Mouse (Mus musculus) embryo, embryonic 11.5 days (tissue): Measurements from ENCODE around the gene Psme1.

Source experiments
- DNase-seq: peaks from one replicate; pipeline ENCODE4 v3.0.0-alpha.2; 2012; ENCODE audit warnings: low read depth, low spot score

The Psme1 gene

DNA sequence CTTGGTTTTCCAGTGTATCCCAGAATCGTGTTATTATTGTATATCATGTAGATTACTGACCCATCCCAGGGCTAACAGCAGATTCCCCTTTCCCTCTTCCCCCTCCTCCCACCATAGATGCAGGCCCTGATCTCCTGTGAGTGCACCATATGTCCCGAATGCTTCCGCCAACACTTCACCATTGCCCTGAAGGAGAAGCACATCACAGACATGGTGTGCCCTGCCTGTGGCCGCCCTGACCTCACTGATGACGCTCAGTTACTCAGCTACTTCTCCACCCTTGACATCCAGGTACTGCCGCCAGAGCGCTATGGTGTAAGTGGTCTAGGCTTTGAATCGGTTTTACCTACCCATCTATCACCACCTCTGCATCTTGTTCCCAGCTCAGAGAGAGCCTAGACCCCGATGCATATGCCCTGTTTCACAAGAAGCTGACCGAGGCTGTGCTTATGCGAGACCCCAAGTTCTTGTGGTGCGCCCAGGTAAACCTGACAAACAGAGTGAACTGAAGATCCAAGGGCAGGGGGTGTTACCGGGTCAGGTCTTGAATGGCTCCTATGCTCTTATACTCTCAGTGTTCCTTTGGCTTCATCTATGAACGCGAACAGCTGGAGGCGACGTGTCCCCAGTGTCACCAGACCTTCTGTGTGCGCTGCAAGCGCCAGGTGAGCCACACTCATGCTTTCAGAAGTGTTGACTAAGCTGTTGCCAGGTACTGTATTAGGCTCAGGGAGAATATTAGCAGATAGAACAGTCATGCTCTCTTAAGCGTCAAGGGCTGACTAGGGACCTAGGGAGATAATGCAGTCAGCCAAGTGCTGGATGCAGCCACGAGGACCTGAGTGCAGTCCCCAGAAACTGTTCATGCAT lies 20.8 kb downstream of the Psme1 start:
- no peak for DNase-seq

DNA sequence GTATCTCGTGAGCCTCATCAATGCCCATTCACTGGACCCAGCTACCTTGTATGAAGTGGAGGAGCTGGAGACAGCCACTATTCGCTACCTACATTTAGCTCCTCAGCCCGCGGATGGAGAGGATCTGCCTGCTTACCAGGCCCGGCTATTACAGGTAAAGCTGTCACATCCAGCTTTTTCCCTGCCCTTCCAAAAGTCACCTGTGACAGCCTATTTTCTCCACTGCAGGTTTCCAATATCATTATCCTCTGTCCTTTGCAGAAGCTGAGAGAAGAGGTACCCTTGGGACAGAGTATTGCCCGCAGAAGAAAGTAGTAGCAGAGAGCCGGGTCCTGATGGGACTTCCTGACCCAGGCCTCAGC lies 25.3 kb downstream of the Psme1 start, which contains the start of gene Irf9:
Gene Irf9 (plus strand): TSS at position 301 of the 362 bp plus-strand sequence.
- no peak for DNase-seq

DNA sequence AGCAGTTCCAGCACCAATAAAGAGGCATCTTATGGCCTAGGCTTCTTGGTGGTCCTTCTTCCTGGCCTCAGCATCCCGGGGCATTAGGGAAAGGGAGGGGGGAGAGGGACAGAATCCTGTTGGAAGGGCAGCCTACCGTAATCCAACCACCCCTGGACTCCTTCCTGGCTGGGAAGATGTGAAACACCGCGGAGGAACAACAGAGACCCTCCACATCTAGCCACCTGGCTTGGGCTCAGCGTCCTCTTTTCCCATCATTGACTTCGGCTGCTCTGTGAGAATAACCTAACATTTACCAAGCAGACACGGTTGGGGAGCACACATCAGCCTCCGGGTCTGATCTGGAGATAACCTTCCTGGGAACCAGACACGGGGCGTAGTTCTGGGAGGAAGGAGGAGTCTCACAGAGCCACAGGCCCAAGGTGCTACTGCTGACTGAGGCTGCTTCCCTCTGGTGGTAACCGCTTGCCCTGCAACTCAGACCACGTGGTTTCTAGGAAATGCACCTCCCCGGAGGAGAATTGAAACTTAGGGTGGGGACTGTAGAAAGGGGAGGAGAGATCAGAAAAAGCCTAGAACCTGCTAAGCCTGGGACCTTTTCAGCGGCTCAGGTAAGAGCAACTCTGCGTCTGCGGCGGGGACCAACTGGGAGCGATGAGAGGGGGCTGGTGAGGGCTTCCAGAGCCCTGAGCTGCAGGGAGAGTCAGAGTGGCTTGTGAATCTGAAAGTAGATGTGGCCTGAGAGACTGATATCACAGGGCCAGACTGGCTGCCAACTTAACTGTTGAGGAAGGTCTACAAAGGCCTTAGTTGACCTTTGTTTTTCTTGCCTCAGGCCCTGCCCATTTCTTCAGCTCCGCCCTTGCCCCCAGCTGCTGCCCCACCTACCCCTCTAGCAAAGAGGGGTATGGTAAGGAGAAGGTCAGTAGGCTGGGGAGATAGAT lies 26.0 kb downstream of the Psme1 start:
- peak; percentile 76 for DNase-seq

DNA sequence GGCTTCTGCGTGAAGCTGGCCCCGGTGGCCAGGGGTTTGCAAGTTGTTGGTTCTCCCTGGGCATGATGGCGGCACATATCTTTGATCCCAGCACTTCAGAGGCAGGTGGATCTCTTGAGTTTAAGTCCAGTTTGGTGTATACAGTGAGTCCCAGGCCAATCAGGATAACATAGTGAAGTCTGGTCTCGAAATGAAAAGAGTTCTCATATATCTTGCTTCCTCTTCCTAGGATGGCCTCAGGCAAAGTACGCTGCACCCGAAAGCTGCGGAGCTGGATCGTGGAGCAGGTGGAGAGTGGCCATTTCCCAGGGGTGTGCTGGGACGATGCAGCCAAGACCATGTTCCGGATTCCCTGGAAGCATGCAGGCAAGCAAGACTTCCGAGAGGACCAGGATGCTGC lies 26.9 kb downstream of the Psme1 start:
- no peak for DNase-seq

DNA sequence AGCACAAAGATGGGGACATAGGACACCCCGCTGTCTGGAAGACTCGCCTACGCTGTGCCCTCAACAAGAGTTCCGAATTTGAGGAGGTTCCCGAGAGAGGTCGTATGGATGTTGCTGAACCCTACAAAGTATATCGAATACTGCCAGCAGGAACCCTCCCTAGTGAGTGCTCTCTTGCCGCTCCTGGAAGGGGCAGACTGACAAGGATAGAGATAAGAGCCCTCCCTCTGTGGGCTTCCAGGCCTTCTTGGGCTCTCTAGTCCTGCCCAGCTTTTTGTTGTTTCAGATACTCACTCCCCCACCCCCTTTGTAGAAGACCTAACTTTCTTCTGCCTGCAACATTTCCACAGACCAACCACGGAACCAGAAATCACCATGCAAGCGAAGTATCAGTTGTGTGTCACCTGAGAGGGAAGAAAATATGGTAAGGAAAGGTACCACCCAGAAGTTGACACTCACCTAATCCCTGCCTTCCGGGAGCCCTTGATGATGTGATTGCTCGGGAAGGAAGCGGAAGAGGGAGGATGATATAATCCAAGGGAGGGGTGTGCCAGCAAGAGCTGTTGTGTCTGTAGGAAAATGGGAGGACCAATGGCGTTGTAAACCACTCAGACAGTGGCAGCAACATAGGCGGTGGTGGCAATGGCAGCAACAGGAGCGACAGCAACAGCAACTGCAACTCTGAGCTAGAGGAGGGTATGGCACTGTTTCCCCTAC lies 28.0 kb downstream of the Psme1 start:
- no peak for DNase-seq

DNA sequence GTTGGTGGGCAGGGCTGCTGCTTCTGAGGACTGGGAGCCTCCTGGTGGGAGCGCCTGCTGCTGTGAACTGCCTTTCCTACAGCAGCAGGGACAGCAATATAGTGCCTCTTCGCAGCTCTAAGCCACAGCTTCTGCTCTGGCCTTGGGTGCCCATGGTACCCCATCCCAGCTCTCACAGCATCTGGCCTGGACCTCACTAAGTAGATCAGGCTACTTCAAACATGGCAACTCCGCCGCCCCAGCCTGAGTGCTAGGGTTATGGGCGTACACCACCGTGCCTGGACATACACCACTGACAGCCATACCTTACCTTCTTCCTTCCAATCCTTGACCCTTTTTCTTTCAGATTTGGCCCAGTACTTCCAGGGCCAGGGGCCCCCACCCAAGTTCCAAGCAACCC lies 30.4 kb downstream of the Psme1 start:
- no peak for DNase-seq

DNA sequence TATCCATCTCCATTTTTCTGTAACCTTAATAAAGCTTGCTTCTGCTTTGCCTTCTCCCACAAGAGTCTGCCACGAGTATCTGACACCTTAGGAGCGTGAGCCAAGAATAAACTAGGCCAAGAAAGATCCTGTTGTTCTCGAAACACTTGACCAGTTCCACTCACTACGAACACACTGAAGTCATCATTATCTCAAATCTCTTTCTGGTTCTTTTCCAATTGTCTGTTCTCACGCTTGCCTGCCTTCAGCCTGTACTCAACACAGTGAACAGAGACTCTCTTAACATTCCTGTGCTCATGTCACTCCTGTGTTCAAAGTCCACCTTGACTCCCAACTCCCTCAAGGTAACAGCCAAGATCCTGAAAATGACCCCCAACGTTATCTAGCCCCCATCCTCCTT lies 35.4 kb downstream of the Psme1 start:
- DNase-seq, result no peak

DNA sequence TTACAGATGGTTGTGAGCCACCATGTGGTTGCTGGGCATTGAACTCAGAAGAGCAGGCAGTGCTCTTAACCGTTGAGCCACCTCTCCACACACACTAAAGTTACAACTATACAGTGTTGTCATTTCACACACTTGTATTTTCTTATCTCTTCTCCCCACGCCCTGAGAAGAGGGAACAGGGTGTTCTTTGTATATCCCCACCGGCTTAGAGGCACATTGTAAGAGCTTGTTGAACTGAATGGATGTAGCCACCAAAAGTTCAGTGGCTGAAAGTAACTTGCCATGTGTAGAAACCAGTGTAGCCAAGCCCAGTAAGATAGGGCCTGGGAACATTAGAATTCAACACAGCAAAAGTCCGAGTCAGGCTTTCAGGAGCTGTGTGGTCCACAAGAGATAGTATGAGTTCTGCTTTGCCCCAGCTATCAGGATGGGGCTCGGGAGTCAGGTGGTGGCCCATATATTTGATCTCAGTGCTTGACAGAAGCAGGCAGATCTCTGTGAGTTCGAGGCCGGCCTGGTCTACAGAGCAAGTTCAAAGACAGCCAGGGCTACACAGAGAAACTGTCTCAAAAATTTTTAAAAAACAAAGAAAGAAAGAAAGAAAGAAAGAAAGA lies 36.7 kb downstream of the Psme1 start:
- no peak for DNase-seq

DNA sequence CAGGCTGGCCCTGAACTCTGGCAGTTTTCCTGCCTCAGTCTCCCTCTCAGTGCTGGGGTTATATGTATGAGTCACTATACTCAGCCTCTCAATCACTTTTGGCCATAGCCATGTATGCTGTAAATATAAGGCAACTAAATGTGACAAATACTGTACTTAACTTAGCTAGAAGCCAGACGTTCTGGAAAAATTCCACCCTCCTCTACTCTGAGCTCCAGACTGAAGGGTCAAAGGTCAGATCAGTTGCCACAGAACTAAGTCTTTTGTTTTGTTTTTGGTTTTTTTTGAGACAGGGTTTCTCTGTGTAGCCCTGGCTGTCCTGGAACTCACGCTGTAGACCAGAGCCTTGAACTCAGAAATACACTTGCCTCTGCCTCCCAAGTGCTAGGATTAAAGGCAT lies 38.0 kb downstream of the Psme1 start:
- no peak for DNase-seq

DNA sequence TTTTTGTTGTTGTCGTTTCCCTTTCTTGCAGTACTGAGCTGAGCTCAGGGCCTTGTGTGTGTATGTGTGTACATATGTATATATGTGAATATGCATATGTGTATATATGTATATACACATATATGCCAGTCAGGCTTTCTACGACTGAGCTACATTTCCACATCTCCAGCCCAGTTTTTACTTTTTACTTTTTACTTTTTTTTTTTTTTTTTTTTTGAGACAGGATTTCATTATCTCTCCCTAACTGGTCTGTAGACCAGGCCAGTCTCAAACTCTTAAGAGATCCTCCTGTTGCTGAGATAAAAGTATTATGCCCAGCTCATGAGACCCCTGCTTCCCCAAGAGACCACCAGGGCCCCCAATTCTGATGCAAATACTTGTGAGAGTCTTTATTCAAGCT lies 38.9 kb downstream of the Psme1 start:
- DNase-seq, result no peak

DNA sequence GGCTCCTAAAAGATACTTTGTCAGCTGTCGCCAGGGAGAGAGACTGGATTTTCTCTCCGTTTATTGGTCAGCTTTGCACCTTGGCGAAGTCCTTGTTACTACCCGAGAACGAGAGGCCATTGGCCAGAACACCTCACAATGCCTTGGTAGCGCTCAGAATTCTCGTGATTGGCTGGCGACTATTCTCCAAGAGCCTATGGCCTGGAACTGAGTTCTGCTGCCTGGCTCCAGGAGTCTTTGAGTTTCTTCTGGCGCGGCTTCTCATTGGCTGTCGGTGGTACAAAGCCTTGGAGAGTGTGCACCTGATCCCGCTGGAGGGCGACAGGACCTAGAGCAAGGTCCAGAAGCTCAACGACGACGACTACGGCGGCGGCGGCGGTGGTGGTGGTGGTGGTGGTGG lies 39.9 kb downstream of the Psme1 start, which contains the start of gene Rec8:
Gene Rec8 (plus strand): TSS at position 216 of the 400 bp plus-strand sequence.
- no peak for DNase-seq

DNA sequence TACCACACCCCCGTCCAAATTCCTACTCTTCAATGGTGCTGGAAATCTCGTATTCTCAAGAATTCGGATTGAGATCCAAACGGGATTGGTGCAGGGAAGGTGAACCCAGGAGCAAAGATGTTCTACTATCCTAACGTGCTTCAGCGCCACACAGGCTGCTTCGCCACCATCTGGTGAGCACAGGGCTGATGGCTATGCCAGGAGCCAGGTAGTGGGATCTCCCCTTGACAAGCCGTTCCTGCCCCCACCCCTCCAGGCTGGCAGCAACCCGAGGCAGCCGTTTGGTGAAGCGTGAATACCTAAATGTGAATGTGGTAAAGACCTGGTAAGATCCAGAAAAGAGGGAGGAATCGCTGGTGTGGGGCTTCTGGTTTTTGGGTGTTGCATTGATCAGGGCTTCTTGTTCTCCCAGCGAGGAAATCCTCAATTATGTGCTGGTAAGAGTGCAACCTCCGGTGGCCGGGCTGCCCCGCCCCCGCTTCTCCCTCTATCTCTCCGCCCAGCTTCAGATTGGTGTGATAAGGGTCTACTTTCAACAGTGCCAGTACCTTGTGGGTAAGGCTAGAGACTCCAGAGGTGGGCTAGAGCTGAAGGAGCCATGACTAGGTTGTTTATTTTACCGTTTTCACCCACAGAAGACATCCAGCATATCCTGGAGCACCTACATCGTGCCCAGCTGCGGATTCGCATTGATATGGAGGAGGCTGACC lies 40.7 kb downstream of the Psme1 start:
- no peak for DNase-seq

DNA sequence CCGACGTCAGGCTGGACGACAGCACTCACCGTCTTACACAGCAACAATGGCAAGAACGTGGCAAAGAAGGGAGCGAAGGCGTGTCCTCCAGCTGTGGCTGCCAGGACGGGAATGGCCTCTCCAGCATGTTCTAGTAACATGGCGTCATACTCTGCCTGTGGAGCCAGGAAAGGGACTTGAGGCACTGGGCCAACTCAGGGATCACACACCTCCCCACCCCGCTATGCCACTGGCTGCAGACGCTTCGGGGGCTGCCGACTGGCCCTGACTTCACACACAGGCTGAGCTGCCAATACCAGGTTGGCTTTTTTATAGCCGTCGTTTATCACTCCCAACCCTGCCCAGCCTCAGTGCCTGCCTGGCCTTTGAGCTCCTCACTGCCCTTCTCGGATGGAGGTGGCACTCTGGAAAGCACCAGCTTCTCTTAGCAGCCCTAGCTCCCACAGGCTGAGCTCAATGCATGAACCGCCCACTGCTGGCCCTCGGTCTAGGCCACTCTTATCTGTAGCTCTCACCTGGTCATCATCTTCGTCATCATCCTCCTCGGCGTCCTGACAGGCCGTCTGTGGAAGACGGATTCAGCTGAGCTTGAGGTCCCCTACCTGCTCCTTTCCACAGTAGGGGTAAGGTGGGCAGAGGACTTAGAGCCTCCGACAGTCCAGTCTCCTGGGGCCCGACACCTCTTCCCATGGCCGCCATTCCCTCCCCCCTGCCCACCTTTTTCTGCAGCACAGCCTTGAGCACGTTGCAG lies 50.3 kb downstream of the Psme1 start:
- no peak for DNase-seq

DNA sequence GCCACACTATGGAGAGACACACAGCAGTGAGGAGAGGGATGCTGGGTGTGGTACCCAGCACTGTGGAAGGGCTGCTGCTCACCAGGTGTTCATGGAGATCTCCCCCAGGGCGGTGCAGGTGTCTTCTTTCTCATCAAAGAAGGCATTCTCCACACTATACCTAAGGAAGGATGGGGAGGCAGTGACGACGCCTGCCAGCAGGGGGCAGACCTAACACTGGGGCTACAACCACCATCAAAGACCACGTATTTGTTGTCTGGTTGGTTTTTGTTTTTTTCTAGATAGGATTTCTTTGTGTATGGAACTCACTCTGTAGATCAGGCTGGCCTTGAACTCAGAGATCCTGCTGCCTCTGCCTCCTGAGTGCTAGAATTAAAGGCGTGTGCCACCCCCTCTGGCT lies 51.4 kb downstream of the Psme1 start:
- no peak for DNase-seq
